17 mouse cellular contexts compared by ENCODE assay signal in genomic region chr8:89658998-89659944, GRCm38 (mm10).
DNase-seq lines count a peak whose midpoint lies in the region; ATAC-seq lines count a peak whose summit lies in the region.
"Had no signal": no experiment of that assay in that cellular context is flagged by ENCODE, and none has a peak within 500 bp of the region (broad histone marks: within the 10 kb centered on the region; RNA-seq: fewer than 3 reads in every experiment).

No protein-coding gene starts in this region.

- no peak overlapping the region for H3K9ac ChIP-seq in heart, embryonic 11.5 days (ENCODE audit: low read depth, low read length)
- peak overlapping the region; percentile 38; the same call in 1 of the 2 replicates for H3K9ac ChIP-seq in kidney, embryonic 16.5 days (replicated peaks; ENCODE audit: low read length)
- no peak overlapping the region for H3K9ac ChIP-seq in embryonic facial prominence, embryonic 12.5 days
- H3K9ac ChIP-seq: limb, embryonic 15.5 days had no signal

- H3K27me3 ChIP-seq in heart, embryonic 11.5 days (ENCODE audit: control insufficient read depth, insufficient read depth, low read length) = no peaks in the 10 kb centered on the region
- no peaks in the 10 kb centered on the region; the same call in 1 of the 2 replicates for H3K27me3 ChIP-seq in kidney, embryonic 16.5 days (ENCODE audit: insufficient read depth, low read length)
- H3K27me3 ChIP-seq in embryonic facial prominence, embryonic 12.5 days = no peaks in the 10 kb centered on the region
- H3K27me3 ChIP-seq: megakaryocyte, embryonic 14.5 days had no signal

- no peaks in the 10 kb centered on the region for H3K4me1 ChIP-seq in heart, embryonic 11.5 days (ENCODE audit: control insufficient read depth, insufficient read depth, low read length)
- peaks cover 38% of the 10 kb centered on the region for H3K4me1 ChIP-seq in kidney, embryonic 16.5 days (ENCODE audit: insufficient read depth, low read length)
- H3K4me1 ChIP-seq in embryonic facial prominence, embryonic 12.5 days = peaks cover 12% of the 10 kb centered on the region; the same call in 1 of the 2 replicates

- no peaks in the 10 kb centered on the region for H3K36me3 ChIP-seq in heart, embryonic 11.5 days (ENCODE audit: control insufficient read depth, insufficient read depth, low read length)
- no peaks in the 10 kb centered on the region for H3K36me3 ChIP-seq in kidney, embryonic 16.5 days (ENCODE audit: insufficient read depth, low read length)
- no peaks in the 10 kb centered on the region for H3K36me3 ChIP-seq in embryonic facial prominence, embryonic 12.5 days
- H3K36me3 ChIP-seq: hindbrain, embryonic 10.5 days; limb, embryonic 15.5 days had no signal

- peak overlapping the region; percentile 41 for H3K4me2 ChIP-seq in heart, embryonic 11.5 days
- H3K4me2 ChIP-seq in kidney, embryonic 16.5 days (replicated peaks; ENCODE audit: low read depth, low read length) = peak overlapping the region; percentile 31; the same call in 1 of the 2 replicates
- H3K4me2 ChIP-seq in embryonic facial prominence, embryonic 12.5 days (replicated peaks) = 0 out of 2 replicates have a peak overlapping the region, but pooled peaks have one; percentile 1
- H3K4me2 ChIP-seq: limb, embryonic 15.5 days had no signal

- H3K9me3 ChIP-seq in heart, embryonic 11.5 days (replicated peaks; ENCODE audit: control insufficient read depth, low read length) = no peaks in the 10 kb centered on the region
- H3K9me3 ChIP-seq in kidney, embryonic 16.5 days (ENCODE audit: low read length) = no peaks in the 10 kb centered on the region
- no peaks in the 10 kb centered on the region for H3K9me3 ChIP-seq in embryonic facial prominence, embryonic 12.5 days
- H3K9me3 ChIP-seq: hindbrain, embryonic 10.5 days; limb, embryonic 15.5 days had no signal

- 20% methylated on average over 14 of the region's 14 CpGs for WGBS in heart, embryonic 11.5 days (ENCODE audit: insufficient replicate concordance)
- WGBS in kidney, embryonic 16.5 days = 16% methylated on average over 14 of the region's 14 CpGs
- whole genome bisulfite sequencing in embryonic facial prominence, embryonic 12.5 days = 26% methylated on average over 14 of the region's 14 CpGs

- H3K27ac ChIP-seq in heart, embryonic 11.5 days (ENCODE audit: low read depth, low read length) = no peak overlapping the region
- H3K27ac ChIP-seq in kidney, embryonic 16.5 days (ENCODE audit: low read length) = peak overlapping the region; percentile 92
- H3K27ac ChIP-seq in embryonic facial prominence, embryonic 12.5 days = no peak overlapping the region
- H3K27ac ChIP-seq: hindbrain, embryonic 10.5 days; limb, embryonic 15.5 days had no signal

- no peak for ATAC-seq in heart, embryonic 11.5 days (replicated peaks; ENCODE audit: insufficient number of reproducible peaks, low FRiP score, low TSS enrichment)
- peak; percentile 81 for ATAC-seq in kidney, embryonic 16.5 days (ENCODE audit: low FRiP score, low TSS enrichment)
- no peak for ATAC-seq in embryonic facial prominence, embryonic 12.5 days (ENCODE audit: insufficient number of reproducible peaks, insufficient read depth, low FRiP score, low TSS enrichment)
- ATAC-seq in megakaryocyte-erythroid progenitor cell, adult 5-6 weeks (replicated peaks; ENCODE audit: low FRiP score, low TSS enrichment, poor library complexity, severe bottlenecking) = no peak
- ATAC-seq: Patski had no signal

- DNase-seq in heart, adult 8-10 months (ENCODE audit: low spot score) = no peak
- no peak for DNase-seq in kidney, adult 9 months
- DNase-seq in neural tube, embryonic 10.5 days (ENCODE audit: extremely low spot score, low spot score) = peak; percentile 20
- no peak for DNase-seq in frontal cortex, postnatal 10 days (ENCODE audit: low spot score in 2 of 2)
- DNase-seq: cerebellum, adult 11 months; cerebellum, postnatal 36 days; kidney, adult 2 months; thymus, postnatal 4 days had no signal

- H3K4me3 ChIP-seq in heart, embryonic 11.5 days (ENCODE audit: low read depth, low read length) = no peak overlapping the region
- no peak overlapping the region; the same call in 1 of the 2 replicates for H3K4me3 ChIP-seq in kidney, embryonic 16.5 days (ENCODE audit: low read length)
- no peak overlapping the region for H3K4me3 ChIP-seq in embryonic facial prominence, embryonic 12.5 days
- H3K4me3 ChIP-seq: hindbrain, embryonic 10.5 days; limb, embryonic 15.5 days; megakaryocyte, embryonic 14.5 days; myocyte had no signal
